Mouse (Mus musculus): ENCODE data around the gene Hacd3. TPM values are rescaled to one million over a fixed set of nuclear protein-coding genes. Genes with fewer than 3 reads are reported as not detected.

Hacd3 gene
- total and polyA plus RNA-seq, 3 experiments, result 30.4 to 68.7 (median 41.5) TPM

DNA sequence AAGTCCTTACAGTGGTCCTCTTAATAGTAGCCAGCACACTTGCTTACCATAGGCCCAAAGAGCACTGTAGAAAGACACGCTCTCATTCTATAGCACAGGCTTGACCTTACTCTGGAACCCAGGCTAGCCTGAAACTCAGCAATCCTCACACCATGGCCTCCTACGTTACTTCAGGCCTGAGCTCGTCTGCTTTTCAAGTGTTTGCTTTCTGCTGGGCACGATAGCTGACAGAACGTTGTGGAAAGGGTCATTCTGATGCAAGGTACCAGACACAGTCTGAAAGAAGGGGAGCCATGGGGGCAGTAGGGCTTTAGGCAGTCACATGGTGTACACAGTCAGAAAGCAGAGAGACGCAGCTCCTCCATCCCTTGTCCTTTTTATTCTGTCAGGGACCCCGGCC lies 42.8 kb upstream of the Hacd3 start:
- no peak overlapping the region for H3K27ac ChIP-seq (ENCODE audit: insufficient read depth, low read depth)
- no peaks in the 10 kb centered on the region for H3K27me3 ChIP-seq (replicated peaks)
- no peak for DNase-seq (ENCODE audit: extremely low read depth)
- H3K36me3 ChIP-seq (replicated peaks in 1 of 2; ENCODE audit: control insufficient read depth in 1 of 2, insufficient read depth in 1 of 2, low read length in 1 of 2), result peaks cover 60 to 82% of the 10 kb centered on the region in 2 experiments
- no peak overlapping the region for H3K4me2 ChIP-seq (ENCODE audit: insufficient read depth, low read depth, poor library complexity, severe bottlenecking)
- no peak overlapping the region for H3K9ac ChIP-seq (ENCODE audit: insufficient read depth, low read depth)
- dilution Hi-C loops (cut with MboI; ENCODE audit: extremely low pct_ligation_motif_present, extremely low pct_unique_long_range_greater_than_20kb, low sequenced_read_pairs), result no loop called here
- no peaks in the 10 kb centered on the region for H3K9me3 ChIP-seq (replicated peaks; ENCODE audit: low read length)
- in situ Hi-C loops (cut with MboI; ENCODE audit: low pct_ligation_motif_present, low pct_unique_long_range_greater_than_20kb, low sequenced_read_pairs), result no loop called here
- no peak for TF ChIP-seq NRF1 (IDR thresholded peaks at IDR 0.05; ENCODE audit: low read depth, low read length)
- no peak for TF ChIP-seq ZNF384 (IDR thresholded peaks at IDR 0.05; ENCODE audit: low read depth, low read length)
- no peak for TF ChIP-seq HCFC1 (IDR thresholded peaks at IDR 0.05; ENCODE audit: low read depth, low read length)
- no peak for TF ChIP-seq PAX5 (IDR thresholded peaks at IDR 0.05; ENCODE audit: low read length)
- TF ChIP-seq SMC3 (IDR thresholded peaks at IDR 0.05; ENCODE audit: low read depth, low read length), result no peak
- no peak for TF ChIP-seq BHLHE40 (IDR thresholded peaks at IDR 0.05; ENCODE audit: low read depth, low read length)
- TF ChIP-seq USF1 (IDR thresholded peaks at IDR 0.05; ENCODE audit: low read depth, low read length), result no peak
- no peak for TF ChIP-seq ZKSCAN1 (IDR thresholded peaks at IDR 0.05; ENCODE audit: borderline replicate concordance, low read depth, low read length)
- TF ChIP-seq MAZ (IDR thresholded peaks at IDR 0.05; ENCODE audit: low read depth, low read length), result no peak
- TF ChIP-seq CTCF (conservative IDR thresholded peaks at IDR 0.05 in 1 of 2, IDR thresholded peaks at IDR 0.05 in 1 of 2; ENCODE audit: low read depth in 2 of 2, low read length in 2 of 2), result no peak
- no peak for TF ChIP-seq SIN3A (IDR thresholded peaks at IDR 0.05; ENCODE audit: low read length)
- TF ChIP-seq TCF12 (IDR thresholded peaks at IDR 0.05; ENCODE audit: low read depth, low read length), result no peak
- no peak for TF ChIP-seq MYC (IDR thresholded peaks at IDR 0.05; ENCODE audit: low read depth, low read length)
- TF ChIP-seq USF2 (conservative IDR thresholded peaks at IDR 0.05; ENCODE audit: low read depth, low read length), result no peak
- no peak for TF ChIP-seq ZC3H11A (IDR thresholded peaks at IDR 0.05; ENCODE audit: low read depth, low read length)
- TF ChIP-seq EP300 (IDR thresholded peaks at IDR 0.05; ENCODE audit: low read length), result no peak
- TF ChIP-seq CHD1 (IDR thresholded peaks at IDR 0.05; ENCODE audit: low read depth, low read length), result no peak
- TF ChIP-seq POLR2A (IDR thresholded peaks at IDR 0.05; ENCODE audit: low read depth, low read length), result no peak
- no peak for TF ChIP-seq CHD2 (IDR thresholded peaks at IDR 0.05; ENCODE audit: low read length)
- no peak for TF ChIP-seq E2F4 (IDR thresholded peaks at IDR 0.05; ENCODE audit: insufficient replicate concordance, low read depth, low read length)
- no peaks in the 10 kb centered on the region for H3K4me1 ChIP-seq (ENCODE audit: control insufficient read depth in 1 of 2, insufficient read depth in 2 of 2)
- no peaks in the 10 kb centered on the region for H3K79me2 ChIP-seq (replicated peaks; ENCODE audit: control insufficient read depth, extremely low read depth, insufficient read depth, poor library complexity, severe bottlenecking)
- no peak overlapping the region for H3K4me3 ChIP-seq (replicated peaks in 1 of 3; ENCODE audit: low read depth in 2 of 3, low read length in 2 of 3, poor library complexity in 1 of 3)

DNA sequence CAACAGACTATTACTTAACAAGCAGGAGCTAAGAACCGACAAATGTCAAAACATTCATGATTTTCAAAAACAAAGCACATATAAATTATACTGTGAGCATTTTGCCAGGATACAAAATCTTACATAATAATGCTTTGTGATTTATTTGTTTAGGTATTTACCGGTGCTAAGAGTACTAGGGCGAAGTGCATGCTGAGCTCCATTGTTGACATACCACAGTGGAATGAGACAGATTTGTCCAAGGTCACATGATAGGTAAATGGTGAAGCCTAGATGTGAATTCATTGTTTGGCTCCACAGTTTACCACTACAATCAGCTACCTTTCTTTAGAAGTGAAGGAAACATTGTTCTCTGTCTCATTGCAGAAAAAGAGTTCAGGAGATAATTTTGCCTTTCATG lies 29.5 kb upstream of the Hacd3 start:
- in situ Hi-C loops (cut with MboI; ENCODE audit: low pct_ligation_motif_present, low pct_unique_long_range_greater_than_20kb, low sequenced_read_pairs) (no loop called here), dilution Hi-C loops (cut with MboI; ENCODE audit: extremely low pct_ligation_motif_present, extremely low pct_unique_long_range_greater_than_20kb, low sequenced_read_pairs) (no loop called here)
- Histone ChIP-seq H3K36me3 (replicated peaks in 1 of 2; ENCODE audit: control insufficient read depth in 1 of 2, insufficient read depth in 1 of 2, low read length in 1 of 2) (peaks cover 69 to 90% of the 10 kb centered on the region in 2 experiments), H3K4me1 (ENCODE audit: control insufficient read depth in 1 of 2, insufficient read depth in 2 of 2) (no peaks in the 10 kb centered on the region), H3K9me3 (replicated peaks; ENCODE audit: low read length) (no peaks in the 10 kb centered on the region), H3K27me3 (replicated peaks) (no peaks in the 10 kb centered on the region), H3K4me3 (replicated peaks in 1 of 3; ENCODE audit: low read depth in 2 of 3, low read length in 2 of 3, poor library complexity in 1 of 3) (no peak overlapping the region), H3K79me2 (replicated peaks; ENCODE audit: control insufficient read depth, extremely low read depth, insufficient read depth, poor library complexity, severe bottlenecking) (no peaks in the 10 kb centered on the region), H3K9ac (ENCODE audit: insufficient read depth, low read depth) (no peak overlapping the region), H3K27ac (ENCODE audit: insufficient read depth, low read depth) (no peak overlapping the region), H3K4me2 (ENCODE audit: insufficient read depth, low read depth, poor library complexity, severe bottlenecking) (no peak overlapping the region)
- TF ChIP-seq RCOR1 (conservative IDR thresholded peaks at IDR 0.05; ENCODE audit: low read depth, low read length), result no peak
- TF ChIP-seq HCFC1 (IDR thresholded peaks at IDR 0.05; ENCODE audit: low read depth, low read length), result no peak
- TF ChIP-seq GABPA (IDR thresholded peaks at IDR 0.05; ENCODE audit: insufficient replicate concordance, low read depth, low read length), result no peak
- TF ChIP-seq RAD21 (IDR thresholded peaks at IDR 0.05; ENCODE audit: low read depth, low read length), result no peak
- no peak for TF ChIP-seq POLR2AphosphoS2 (IDR thresholded peaks at IDR 0.05; ENCODE audit: low read depth, low read length)
- TF ChIP-seq MAZ (IDR thresholded peaks at IDR 0.05; ENCODE audit: low read depth, low read length), result no peak
- no peak for TF ChIP-seq POLR2A (IDR thresholded peaks at IDR 0.05; ENCODE audit: low read depth, low read length)
- TF ChIP-seq ZKSCAN1 (IDR thresholded peaks at IDR 0.05; ENCODE audit: borderline replicate concordance, low read depth, low read length), result no peak
- no peak for TF ChIP-seq JUN (IDR thresholded peaks at IDR 0.05; ENCODE audit: insufficient read depth, low read depth, low read length)
- TF ChIP-seq USF1 (IDR thresholded peaks at IDR 0.05; ENCODE audit: low read depth, low read length), result no peak
- no peak for DNase-seq (ENCODE audit: extremely low read depth)
